Mouse (Mus musculus) adrenal gland, adult 18-20 months (tissue): ENCODE results near the gene Tbc1d10a. TPM values are rescaled to one million over a fixed set of nuclear protein-coding genes. Genes with fewer than 3 reads are reported as not detected.
A peak's percentile ranks its signal among the peaks of the same experiment; 100 is the strongest.

Experiments used
- DNase-seq, 2 experiments: peaks; one replicate each; pipeline ENCODE4 v3.0.0; 2021 to 2022; ENCODE audit warnings: low spot score in 2 of 2
- long read RNA-seq, 2 experiments: library from polyadenylated mRNA; stranded (forward); transcript quantifications; one replicate each; pipeline ENCODE4 v2.0.0; 2021
- total RNA-seq, 2 experiments: library from RNA; stranded (reverse); gene quantifications; 1 replicate in 1 of 2; 2 replicates in 1 of 2; pipeline ENCODE4 v1.2.3; 2021

Gene Tbc1d10a
- total RNA-seq = 10 to 100 TPM; 14.8 to 23.3 TPM
- long read RNA-seq, experiment 1, transcript Tbc1d10a-201 (9 exons, 1,957 nt) = major isoform, 45 of 49 reads
- long read RNA-seq, experiment 1, partial matches to known transcripts = 1 of 49 reads
- long read RNA-seq, experiment 1, other reads (novel, unspliced or antisense) = 3 of 49 reads
- long read RNA-seq, experiment 2, transcript Tbc1d10a-201 (9 exons, 1,957 nt) = major isoform, 106 of 118 reads
- long read RNA-seq, experiment 2, partial matches to known transcripts = 1 of 118 reads
- long read RNA-seq, experiment 2, other reads (novel, unspliced or antisense) = 11 of 118 reads

DNA sequence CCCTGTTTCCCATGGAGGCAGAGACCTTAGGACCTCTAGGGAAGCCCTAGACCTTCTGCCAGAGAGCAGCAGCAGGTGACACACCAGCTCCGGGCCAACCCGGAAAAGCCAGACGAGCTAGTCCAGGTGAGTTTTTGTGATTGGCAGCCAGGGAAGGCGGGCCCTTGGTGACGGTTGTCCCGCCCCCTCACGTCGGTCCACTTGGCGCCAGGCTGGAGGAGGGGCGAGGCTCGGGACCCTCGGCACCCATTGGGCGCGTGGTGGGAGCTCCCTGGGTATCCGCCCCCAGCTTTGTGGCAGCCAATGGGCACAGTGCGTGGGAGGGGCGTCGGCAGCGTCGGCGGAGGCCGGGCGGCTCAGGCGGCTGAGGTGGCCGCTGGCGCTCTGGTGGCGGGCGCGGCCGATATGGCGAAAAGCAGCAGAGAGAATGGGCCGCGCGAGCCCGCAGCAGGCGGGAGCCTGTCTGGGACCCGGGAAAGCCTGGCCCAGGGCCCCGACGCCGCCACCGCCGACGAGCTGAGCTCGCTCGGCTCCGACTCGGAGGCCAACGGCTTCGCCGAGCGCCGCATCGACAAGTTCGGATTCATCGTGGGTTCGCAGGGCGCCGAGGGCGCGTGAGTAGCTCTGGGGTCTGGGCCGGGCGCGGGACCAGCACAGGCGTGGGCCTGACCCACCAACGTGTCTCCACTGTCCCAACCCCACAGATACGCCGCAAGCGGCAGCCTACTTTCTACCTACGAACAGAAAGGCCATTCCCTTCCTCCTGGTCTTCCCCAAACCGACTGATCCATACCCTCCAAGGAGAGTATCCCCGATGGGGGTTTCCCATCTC lies at the start of gene Tbc1d10a:
TSS of gene Tbc1d10a (plus strand) at position 304 of the 832 bp plus-strand sequence.
- DNase-seq = peak; percentile 95 to 96

DNA sequence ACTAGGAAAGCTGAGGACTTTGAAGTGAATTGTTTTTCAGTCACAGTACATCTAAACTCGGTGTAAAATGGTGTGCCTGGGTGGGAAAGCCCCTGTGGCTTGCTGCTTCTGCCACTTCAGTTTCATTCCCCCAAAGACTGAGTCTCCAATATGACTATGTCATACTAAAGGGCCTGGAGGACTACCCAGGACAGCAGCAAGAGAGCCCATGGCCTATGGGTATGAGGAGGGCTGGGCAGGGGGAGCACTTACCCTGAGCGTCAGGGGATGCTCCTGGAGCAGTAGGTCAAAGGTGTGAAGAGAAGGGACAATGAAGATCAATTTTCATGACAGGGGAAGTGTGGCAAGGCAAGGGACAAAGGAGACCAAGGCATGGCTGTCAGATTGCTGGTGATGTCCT lies 47.6 kb upstream of the Tbc1d10a start:
- DNase-seq = no peak

DNA sequence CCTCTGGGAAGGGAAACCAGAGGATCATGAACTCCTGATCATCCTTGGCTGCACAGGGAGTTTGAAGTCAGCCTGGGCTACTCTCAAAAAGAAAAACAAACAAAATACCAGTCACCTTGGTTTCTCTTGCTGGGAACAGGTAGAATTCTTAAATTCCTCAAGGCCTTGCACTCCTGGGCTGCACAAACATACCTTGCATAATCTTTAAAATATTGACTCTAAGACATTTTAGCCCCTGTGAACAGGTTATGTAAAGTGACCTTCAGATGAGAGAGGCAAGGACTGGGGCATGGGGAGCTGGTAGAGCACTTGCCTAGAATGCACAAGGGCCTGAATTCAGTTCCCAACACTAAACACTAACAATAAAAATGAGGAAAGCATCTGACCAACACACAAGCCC lies 45.1 kb upstream of the Tbc1d10a start:
- no peak for DNase-seq

DNA sequence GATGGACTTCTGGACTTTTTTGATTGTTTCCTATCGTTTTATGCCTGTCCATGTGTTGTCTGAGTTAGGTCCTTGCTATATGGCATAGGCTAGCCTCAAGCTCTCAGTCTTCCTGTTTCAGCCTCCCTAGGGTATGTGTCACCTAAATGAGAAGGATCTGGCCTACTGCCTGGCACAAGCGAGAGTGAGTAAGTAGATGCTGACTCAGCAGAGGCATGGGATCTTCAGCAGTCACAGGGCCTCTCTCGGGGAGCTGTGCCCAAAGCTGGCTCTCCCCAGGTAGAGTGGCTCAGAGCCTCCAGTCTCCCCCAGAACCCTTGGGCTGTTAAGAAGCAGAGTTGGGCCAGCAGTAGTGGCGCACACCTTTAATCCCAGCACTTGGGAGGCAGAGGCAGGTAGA lies 44.2 kb upstream of the Tbc1d10a start:
- DNase-seq = no peak

DNA sequence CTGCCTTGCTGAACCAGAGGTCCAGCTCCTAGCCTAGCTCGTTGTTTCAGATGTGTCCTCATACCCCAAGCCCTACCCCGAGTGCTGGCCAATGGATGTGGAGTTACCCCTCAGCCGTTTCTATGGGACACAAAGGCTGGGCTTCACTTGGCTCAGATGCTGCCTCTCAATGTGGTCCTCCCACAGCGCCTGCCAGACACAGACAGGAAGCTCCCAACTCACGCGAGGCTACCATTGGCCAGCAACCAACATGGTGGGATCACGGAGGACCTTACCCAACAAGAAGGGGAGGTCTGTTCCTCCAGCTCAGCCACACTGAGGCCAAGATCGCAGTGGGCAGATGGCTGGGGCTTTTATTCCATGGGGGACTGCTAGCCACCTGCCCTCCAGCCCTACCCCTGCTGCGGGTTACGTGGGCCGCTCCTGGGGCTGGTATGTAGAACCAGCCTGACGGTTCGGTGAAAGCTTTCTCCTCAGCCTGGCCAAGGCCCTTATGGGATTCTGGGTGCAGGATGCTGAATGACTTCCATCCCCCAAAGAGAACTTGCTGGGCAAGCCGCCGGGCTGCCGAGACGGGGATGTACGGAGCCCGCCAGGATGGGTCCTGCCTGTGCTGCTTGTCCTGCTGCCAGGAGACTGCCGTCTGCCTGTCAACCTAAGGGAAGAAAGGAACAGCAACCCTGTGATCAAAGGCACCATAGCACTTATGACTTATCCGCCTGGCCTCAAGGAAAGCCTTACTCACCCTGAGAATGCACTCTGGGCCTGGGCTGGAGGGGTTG lies 43.1 kb upstream of the Tbc1d10a start:
- no peak for DNase-seq

DNA sequence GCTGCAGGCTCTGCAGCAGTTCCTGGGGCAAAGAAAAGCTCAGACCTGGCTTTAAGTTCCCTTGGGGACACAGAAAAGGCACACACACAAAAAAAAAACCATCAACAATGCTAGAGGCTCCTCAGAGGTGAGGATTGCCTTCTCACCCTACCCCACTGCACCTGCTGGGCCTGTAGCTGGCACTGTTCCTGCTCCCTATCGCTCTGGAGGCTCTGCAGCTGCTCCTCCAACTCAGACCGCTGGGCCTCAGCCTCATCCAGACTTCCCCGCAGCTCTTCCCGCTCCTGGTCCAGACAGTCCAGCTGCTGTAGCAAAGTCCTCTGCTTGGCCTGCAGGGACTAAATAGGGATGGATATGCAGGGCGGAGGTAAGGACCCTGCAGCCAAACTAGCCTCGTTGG lies 40.2 kb upstream of the Tbc1d10a start:
- DNase-seq = no peak

DNA sequence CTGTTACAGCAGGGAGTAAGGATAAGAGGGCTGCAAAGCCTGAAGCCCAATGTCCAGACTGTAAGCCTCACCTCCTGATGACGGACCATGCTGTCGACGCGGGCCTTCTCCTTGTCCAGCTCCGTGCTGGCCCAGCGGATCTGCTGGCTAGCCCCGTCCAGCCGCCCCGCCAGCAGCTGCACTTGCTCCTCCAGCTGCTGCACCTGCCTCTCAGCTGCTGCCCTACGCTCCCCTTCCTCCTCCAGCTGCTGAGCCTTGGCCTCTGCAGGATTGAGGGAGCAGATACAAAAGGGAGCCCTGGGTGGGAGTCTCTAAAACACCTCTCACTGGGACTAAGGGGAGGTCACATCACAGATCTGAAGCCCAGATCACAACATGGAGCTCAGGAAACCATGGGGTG lies 39.5 kb upstream of the Tbc1d10a start:
- DNase-seq = no peak

DNA sequence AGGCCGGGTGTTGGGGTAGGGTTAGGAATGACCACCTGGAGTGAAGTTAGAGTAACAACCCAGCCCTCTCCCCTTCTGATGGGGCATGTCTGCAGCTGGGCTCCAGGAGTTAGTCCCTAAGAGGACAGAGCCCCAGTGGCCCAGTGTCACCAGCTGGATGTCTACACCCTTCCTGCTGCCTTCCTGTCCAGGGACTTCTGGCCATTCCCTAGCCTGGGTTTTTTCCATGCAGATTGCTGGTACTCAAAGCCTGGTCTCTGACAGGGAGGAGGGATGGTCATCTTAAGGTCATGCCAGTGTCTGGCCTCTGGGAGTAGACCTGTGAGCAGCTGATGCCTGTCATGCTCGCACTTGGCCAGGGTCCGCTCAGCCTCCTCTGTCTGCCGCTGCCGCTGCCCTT lies 38.5 kb upstream of the Tbc1d10a start:
- no peak for DNase-seq

DNA sequence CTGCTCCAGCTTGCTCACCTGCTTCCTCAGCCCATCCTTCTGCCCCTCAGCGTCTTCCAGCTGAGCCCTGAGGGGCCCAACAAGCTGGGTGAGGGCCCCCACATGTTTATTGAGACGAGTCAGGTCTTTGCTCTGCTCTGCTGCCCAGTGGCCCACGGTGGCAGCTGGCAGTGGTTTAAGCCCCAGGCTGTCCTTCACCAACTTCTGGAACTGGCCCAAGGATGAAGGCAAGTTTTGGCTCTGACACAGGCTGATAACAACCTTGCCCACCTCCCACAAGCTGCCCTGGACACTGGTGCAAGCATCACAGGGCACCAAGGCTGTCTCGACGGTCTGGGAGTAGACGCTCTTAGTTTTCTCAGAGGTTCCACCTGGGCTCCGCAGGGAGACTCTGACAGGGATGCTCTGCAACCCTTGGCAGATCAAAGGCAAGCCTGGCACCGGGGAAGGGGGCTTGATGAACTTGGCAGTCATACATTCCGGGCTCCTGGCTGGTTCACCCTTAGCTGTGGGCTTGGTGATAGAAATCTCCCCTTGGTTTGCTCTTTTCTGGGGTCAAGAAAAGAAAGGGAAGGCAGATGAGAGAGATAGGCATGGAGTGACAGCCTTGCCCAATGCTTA lies 37.9 kb upstream of the Tbc1d10a start:
- no peak for DNase-seq

DNA sequence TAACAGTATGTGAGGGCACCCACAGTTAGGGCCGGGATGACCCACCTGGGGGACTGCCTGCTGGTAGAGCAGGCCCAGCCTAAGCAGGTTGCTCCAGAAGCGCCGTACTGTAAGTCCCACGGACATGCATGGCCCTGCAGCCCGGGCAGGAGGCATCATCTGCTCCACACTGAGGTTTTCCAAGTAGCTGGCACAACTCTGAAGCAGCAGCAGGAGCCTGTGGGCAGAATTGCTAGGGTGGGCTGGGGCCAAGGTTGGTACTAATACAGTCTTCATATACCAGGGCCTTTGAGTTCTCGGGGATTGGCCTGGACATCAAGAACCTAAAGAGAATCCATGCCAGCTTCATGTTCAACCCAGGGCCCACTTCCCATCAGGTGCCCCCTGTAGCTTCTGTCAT lies 36.7 kb upstream of the Tbc1d10a start:
- DNase-seq = no peak

DNA sequence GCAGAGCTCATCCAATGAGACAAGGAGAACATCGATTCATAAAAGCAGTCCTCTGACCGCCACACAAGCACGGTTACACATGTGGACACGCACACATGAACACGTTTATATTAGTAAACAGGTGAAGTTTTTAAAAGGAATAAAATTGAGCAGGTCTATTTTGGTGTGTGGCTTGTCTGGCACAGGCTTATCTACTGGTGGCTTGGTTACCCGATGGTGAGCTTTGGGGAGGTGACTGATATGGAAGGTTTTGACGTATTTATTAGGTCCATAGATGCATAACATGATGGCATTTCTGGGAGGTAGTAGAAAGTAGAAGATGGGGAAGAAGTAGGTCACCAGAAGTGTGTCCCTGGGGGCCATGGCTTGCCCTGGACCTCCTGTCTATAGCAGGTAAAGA lies 32.9 kb upstream of the Tbc1d10a start:
- no peak for DNase-seq

DNA sequence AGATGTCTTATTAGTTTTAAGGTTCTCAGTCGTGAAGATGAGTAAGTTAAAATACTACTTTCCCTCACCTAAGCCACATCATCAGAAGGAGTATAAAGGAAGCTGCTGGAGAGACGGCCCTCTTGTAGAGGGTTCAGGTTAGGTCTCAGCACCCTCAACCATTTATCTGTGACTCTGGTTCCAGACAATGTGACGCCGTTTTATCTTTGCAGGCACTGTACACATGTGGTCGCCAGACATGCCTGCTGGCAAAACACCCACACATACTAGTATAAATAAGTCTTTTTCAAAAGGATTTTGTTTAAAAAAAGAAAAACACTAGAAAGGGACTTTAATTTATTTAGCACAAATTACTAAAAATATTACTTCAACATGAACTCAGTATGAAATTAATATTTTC lies 30.9 kb upstream of the Tbc1d10a start:
- DNase-seq = no peak

DNA sequence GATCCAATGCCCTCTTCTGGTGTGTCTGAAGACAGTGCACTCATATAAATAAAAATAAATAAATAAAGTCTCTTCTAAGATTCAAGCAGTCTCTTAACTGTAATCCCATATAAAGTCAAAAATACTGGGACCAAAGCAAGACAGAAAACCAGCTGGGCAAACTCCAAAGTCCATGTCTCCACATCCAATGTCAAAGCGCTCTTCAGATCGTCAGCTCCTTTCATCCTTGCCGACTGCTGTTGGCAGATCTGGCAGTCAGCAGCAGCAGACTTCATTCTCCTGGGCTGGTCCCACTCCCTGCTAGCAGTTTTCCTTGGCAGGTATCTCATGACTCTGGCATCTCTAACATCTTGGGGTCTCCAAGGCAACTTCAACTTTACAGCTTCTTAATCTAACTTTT lies 27.9 kb upstream of the Tbc1d10a start:
- DNase-seq = no peak

DNA sequence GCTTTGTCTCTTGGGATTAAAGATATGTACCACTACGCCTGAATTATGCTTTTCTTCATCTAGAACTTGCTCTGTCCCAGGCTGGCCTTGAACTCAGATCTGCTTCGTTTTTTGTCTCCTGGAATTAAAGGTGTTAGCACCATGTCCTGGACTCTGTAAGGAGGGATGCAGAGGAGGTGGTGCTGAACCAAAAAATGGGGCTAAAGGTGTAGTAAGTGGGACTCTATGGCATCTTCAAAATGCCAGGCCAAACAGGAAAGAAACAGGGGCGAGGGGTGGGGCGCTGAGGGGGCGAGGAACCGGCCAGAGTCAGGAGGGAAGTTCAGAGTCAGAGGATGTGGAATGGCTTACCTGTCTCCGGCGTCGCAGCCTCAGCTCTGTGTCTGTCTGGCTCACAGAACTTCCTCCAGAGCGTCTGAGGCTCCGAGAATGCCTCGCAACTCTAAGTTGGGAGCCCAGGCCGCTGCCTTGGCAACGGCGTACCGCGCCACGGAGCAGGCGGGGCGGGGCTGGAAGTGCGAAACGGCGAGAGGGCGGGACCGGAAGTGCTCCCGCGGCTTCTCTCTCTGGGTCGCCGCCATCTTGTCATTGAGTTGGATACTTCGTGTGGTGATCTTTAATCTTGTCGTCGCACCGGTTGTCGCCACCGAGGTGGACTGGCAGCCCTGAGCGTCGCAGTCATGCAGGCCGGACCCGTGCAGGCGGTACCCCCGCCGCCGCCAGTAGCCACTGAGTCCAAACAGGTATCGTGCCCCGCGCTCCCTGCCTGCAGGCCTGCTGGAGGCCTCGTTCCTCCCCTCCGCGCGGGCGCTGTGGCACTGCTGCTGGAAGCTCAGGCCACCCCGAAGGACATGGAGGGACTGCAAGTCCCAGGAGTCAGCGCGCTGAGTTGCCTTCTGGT lies 26.5 kb upstream of the Tbc1d10a start, which contains the start of the genes Ccdc157 and Sf3a1:
TSS of gene Ccdc157 (minus strand) at position 486 of the 901 bp plus-strand sequence.
TSS of gene Sf3a1 (plus strand) at position 543 of the 901 bp plus-strand sequence.
- peak; percentile 92 to 93 for DNase-seq

DNA sequence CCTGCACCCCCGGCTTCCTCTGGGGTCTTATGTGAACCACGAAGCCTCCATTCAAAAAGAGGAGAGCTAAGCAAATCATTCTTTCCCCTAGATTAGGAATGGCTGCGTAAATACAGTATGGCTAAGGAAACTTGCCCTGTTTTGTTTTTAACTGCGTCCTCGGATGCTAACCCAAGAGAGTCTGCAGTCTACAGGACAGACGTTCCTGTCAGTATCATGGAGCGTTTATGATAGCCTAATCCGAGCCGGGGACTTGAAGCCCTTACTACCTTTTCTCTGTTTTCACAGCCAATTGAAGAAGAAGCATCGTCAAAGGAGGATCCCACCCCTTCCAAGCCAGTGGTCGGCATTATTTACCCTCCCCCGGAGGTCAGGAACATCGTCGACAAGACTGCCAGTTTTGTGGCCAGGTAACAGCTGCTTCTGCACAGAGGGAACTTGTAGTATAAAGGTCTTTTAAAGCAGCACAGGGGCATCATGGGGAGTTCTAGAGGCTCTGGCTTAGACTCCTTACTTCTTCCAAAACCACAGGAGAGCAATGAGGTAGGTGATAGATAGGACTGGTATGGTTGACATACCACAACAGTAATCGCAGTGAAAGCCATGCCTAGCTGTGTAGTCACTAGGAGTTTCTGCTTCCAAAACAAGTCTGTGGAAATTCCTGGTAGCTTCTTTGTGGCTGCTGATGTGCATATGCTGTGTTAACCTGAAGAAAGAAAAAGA lies 25.7 kb upstream of the Tbc1d10a start:
- no peak for DNase-seq

DNA sequence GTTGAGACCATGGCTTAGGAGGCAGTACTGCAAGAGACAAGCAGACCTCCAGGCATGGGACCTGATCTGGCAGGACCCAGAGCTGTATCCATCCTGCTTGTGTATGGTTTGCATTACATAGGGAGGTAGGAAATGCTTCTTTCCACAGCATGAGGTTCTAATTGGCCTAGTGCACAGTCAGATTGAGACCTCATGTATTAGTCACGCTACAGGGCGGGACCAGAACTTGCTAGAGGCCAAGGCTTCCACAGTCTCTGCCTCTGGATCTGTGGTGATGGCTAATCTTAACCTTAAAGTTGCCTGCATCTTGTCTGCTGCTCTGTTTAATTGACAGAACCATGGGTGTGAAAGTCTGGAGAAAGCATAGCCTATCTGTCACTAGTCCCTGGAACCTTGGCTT lies 21.9 kb upstream of the Tbc1d10a start:
- no peak for DNase-seq

DNA sequence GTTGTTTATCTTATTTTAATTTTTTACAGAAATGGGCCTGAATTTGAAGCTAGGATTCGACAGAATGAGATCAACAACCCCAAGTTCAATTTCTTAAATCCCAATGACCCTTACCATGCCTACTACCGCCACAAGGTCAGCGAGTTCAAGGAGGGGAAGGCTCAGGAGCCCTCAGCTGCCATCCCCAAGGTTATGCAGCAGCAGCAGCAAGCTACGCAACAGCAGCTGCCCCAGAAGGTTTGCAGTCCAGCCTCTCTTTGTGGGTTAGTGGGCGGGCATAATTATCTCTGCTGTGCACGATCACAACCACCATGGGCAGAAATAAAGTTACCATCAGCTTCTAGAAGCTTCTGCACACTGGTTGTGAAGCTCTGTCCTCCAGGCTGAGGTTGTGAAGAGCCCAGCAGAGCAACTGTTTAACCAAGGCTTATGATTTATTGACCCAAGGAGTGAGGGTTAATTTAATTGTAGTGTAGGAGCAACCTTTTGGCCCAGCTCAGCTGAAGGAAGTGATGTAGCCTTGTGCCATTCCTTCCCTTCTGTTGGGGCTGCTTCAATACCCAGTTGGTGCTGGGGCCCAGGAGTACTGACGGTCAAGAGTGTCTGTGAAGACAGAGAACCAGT lies 20.0 kb upstream of the Tbc1d10a start:
- no peak for DNase-seq

DNA sequence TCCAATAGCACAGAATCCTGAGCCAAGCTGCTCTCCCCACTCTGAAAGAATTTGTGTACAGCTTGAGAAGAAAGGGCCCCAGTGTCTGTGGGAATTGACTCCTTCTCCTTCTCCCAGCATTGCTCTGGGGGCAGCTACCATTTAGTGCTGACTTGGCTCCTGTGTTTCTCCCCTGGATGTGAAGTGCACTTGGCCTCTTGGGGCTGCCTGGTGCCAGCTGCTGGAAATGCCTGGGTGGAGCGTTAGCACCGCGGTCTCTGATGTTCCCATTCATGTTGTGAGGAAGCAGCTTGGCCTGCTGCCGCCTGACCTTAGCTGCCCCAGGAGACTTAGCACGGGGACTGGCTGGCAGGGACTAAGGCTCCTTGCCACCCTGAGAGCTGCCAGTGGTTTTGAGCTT lies 12.0 kb upstream of the Tbc1d10a start:
- no peak for DNase-seq

DNA sequence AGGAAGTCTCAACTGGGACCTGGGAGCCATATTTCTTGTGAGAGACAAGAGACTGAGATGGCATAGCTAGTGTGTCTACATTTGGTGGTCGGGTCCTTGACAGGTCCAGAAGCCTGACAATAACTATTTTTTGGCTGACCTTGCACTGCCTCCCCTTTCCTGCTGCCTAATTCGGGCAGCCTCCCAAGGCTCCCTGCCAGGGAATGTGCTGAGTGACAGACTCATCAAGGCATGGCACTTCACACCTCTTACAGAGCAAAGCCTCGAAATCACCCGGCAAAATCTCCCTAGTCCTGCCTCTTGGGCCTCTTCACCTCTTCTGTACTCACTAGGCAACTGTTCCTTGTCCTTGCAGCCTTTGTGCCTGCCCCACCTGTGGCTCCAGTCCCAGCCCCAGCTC lies 8.9 kb upstream of the Tbc1d10a start:
- no peak for DNase-seq
